Mouse (Mus musculus): ENCODE measurements at regions not wholly inside any gene's neighbourhood (a gene's known extent, or its start where the extent isn't known, plus 50 kb on each side); places are given as distances from the start of the nearest gene placed in this dataset.

- H3K36me3 ChIP-seq (replicated peaks in 1 of 2; ENCODE audit: control insufficient read depth in 1 of 2, insufficient read depth in 1 of 2, low read length in 1 of 2): peaks cover 0 to 2% of the 10 kb centered on the region in 2 experiments
- 0 out of 2 replicates have a peak, but pooled peaks cover 2% of the 10 kb centered on the region for H3K79me2 ChIP-seq (replicated peaks; ENCODE audit: control insufficient read depth, extremely low read depth, insufficient read depth, poor library complexity, severe bottlenecking)
- no peak overlapping the region for H3K4me3 ChIP-seq (replicated peaks in 1 of 3; ENCODE audit: low read depth in 2 of 3, low read length in 2 of 3, poor library complexity in 1 of 3)
- H3K9ac ChIP-seq (ENCODE audit: insufficient read depth, low read depth): no peak overlapping the region
- no peak for TF ChIP-seq EP300 (IDR thresholded peaks at IDR 0.05; ENCODE audit: low read length)
- TF ChIP-seq USF2 (conservative IDR thresholded peaks at IDR 0.05; ENCODE audit: low read depth, low read length): no peak
- TF ChIP-seq NELFE (IDR thresholded peaks at IDR 0.05; ENCODE audit: low read depth, low read length): no peak
- no peak for TF ChIP-seq SMC3 (IDR thresholded peaks at IDR 0.05; ENCODE audit: low read depth, low read length)
- no peak for TF ChIP-seq USF1 (IDR thresholded peaks at IDR 0.05; ENCODE audit: low read depth, low read length)
- no peak for TF ChIP-seq ZMIZ1 (IDR thresholded peaks at IDR 0.05; ENCODE audit: low read depth, low read length)
- TF ChIP-seq E2F4 (IDR thresholded peaks at IDR 0.05; ENCODE audit: insufficient replicate concordance, low read depth, low read length): no peak
- TF ChIP-seq MAX (IDR thresholded peaks at IDR 0.05; ENCODE audit: low read length): no peak
- no peak for TF ChIP-seq TCF12 (IDR thresholded peaks at IDR 0.05; ENCODE audit: low read depth, low read length)
- TF ChIP-seq POLR2AphosphoS2 (IDR thresholded peaks at IDR 0.05; ENCODE audit: low read depth, low read length): no peak
- TF ChIP-seq JUN (IDR thresholded peaks at IDR 0.05; ENCODE audit: insufficient read depth, low read depth, low read length): no peak
- TF ChIP-seq MAFK (IDR thresholded peaks at IDR 0.05; ENCODE audit: insufficient replicate concordance, low read length): no peak
- no peak for TF ChIP-seq ZC3H11A (IDR thresholded peaks at IDR 0.05; ENCODE audit: low read depth, low read length)
- no peak for TF ChIP-seq IRF4 (IDR thresholded peaks at IDR 0.05; ENCODE audit: low read depth, low read length)
- no peak for TF ChIP-seq JUND (conservative IDR thresholded peaks at IDR 0.05; ENCODE audit: low read depth, low read length)
- in situ Hi-C loops (cut with MboI; ENCODE audit: low pct_ligation_motif_present, low pct_unique_long_range_greater_than_20kb, low sequenced_read_pairs) (no loop called here), dilution Hi-C loops (cut with MboI; ENCODE audit: extremely low pct_ligation_motif_present, extremely low pct_unique_long_range_greater_than_20kb, low sequenced_read_pairs) (no loop called here)
- no peak for DNase-seq (ENCODE audit: extremely low read depth)
- no peak overlapping the region for H3K27ac ChIP-seq (ENCODE audit: insufficient read depth, low read depth)
- H3K9me3 ChIP-seq (replicated peaks; ENCODE audit: low read length): no peaks in the 10 kb centered on the region
- H3K27me3 ChIP-seq (replicated peaks): no peaks in the 10 kb centered on the region
- peaks cover 3 to 20% of the 10 kb centered on the region in 2 experiments for H3K4me1 ChIP-seq (ENCODE audit: control insufficient read depth in 1 of 2, insufficient read depth in 2 of 2)
- no peak overlapping the region for H3K4me2 ChIP-seq (ENCODE audit: insufficient read depth, low read depth, poor library complexity, severe bottlenecking)
Measured at GRCm38 (mm10) chr16:29837025-29837629, 227.1 kb upstream of the Hes1 start.

- in situ Hi-C loops (cut with MboI; ENCODE audit: low pct_ligation_motif_present, low pct_unique_long_range_greater_than_20kb, low sequenced_read_pairs): no loop called here
- H3K27me3 ChIP-seq (replicated peaks): no peaks in the 10 kb centered on the region
- dilution Hi-C loops (cut with MboI; ENCODE audit: extremely low pct_ligation_motif_present, extremely low pct_unique_long_range_greater_than_20kb, low sequenced_read_pairs): no loop called here
- H3K4me2 ChIP-seq (ENCODE audit: insufficient read depth, low read depth, poor library complexity, severe bottlenecking): no peak overlapping the region
- H3K9ac ChIP-seq (ENCODE audit: insufficient read depth, low read depth): no peak overlapping the region
- H3K9me3 ChIP-seq (replicated peaks; ENCODE audit: low read length): no peaks in the 10 kb centered on the region
- H3K4me3 ChIP-seq (replicated peaks in 1 of 3; ENCODE audit: low read depth in 2 of 3, low read length in 2 of 3, poor library complexity in 1 of 3): no peak overlapping the region
- H3K79me2 ChIP-seq (replicated peaks; ENCODE audit: control insufficient read depth, extremely low read depth, insufficient read depth, poor library complexity, severe bottlenecking): 0 out of 2 replicates have a peak, but pooled peaks cover 2% of the 10 kb centered on the region
- H3K27ac ChIP-seq (ENCODE audit: insufficient read depth, low read depth): no peak overlapping the region
- no peak for TF ChIP-seq PAX5 (IDR thresholded peaks at IDR 0.05; ENCODE audit: low read length)
- TF ChIP-seq JUND (conservative IDR thresholded peaks at IDR 0.05; ENCODE audit: low read depth, low read length): no peak
- TF ChIP-seq MAX (IDR thresholded peaks at IDR 0.05; ENCODE audit: low read length): no peak
- no peak for TF ChIP-seq USF1 (IDR thresholded peaks at IDR 0.05; ENCODE audit: low read depth, low read length)
- TF ChIP-seq KAT2A (IDR thresholded peaks at IDR 0.05; ENCODE audit: insufficient replicate concordance, low read length): no peak
- no peak for TF ChIP-seq RCOR1 (conservative IDR thresholded peaks at IDR 0.05; ENCODE audit: low read depth, low read length)
- no peak for TF ChIP-seq ELF1 (IDR thresholded peaks at IDR 0.05; ENCODE audit: low read depth, low read length)
- TF ChIP-seq TCF12 (IDR thresholded peaks at IDR 0.05; ENCODE audit: low read depth, low read length): no peak
- TF ChIP-seq POLR2AphosphoS2 (IDR thresholded peaks at IDR 0.05; ENCODE audit: low read depth, low read length): no peak
- TF ChIP-seq CHD1 (IDR thresholded peaks at IDR 0.05; ENCODE audit: low read depth, low read length): no peak
- TF ChIP-seq SMC3 (IDR thresholded peaks at IDR 0.05; ENCODE audit: low read depth, low read length): no peak
- TF ChIP-seq CTCF (conservative IDR thresholded peaks at IDR 0.05 in 1 of 2, IDR thresholded peaks at IDR 0.05 in 1 of 2; ENCODE audit: low read depth in 2 of 2, low read length in 2 of 2): no peak
- no peak for TF ChIP-seq RAD21 (IDR thresholded peaks at IDR 0.05; ENCODE audit: low read depth, low read length)
- no peaks in the 10 kb centered on the region for H3K36me3 ChIP-seq (replicated peaks in 1 of 2; ENCODE audit: control insufficient read depth in 1 of 2, insufficient read depth in 1 of 2, low read length in 1 of 2)
- no peak for DNase-seq (ENCODE audit: extremely low read depth)
- peaks cover 3 to 16% of the 10 kb centered on the region in 2 experiments for H3K4me1 ChIP-seq (ENCODE audit: control insufficient read depth in 1 of 2, insufficient read depth in 2 of 2)
Measured at GRCm38 (mm10) chr16:29837874-29838273, 226.3 kb upstream of the Hes1 start.

All from CH12.LX (cell line).